Mouse (Mus musculus) CH12.LX (cell line): ENCODE data around the gene Rbms2.

Experiments used
- CHD2 ChIP-seq: IDR thresholded peaks from 2 replicates; pipeline ENCODE4 v1.6.1; 2011; ENCODE audit warnings: low read length, improper control_type of control experiment
- EP300 ChIP-seq: IDR thresholded peaks from 2 replicates; pipeline ENCODE4 v1.6.1; 2011; ENCODE audit warnings: low read length, improper control_type of control experiment
- MAZ ChIP-seq: IDR thresholded peaks from 2 replicates; pipeline ENCODE4 v1.6.1; 2012; ENCODE audit warnings: low read depth, mild to moderate bottlenecking, inconsistent platforms, low read length, improper control_type of control experiment, moderate library complexity
- POLR2A ChIP-seq: IDR thresholded peaks from 2 replicates; pipeline ENCODE4 v1.6.1; 2011; ENCODE audit warnings: low read depth, mild to moderate bottlenecking, improper control_type of control experiment, low read length
- TCF12 ChIP-seq: IDR thresholded peaks from 2 replicates; pipeline ENCODE4 v1.6.1; 2014; ENCODE audit warnings: low read depth, mild to moderate bottlenecking, inconsistent platforms, low read length, improper control_type of control experiment
- ZKSCAN1 ChIP-seq: IDR thresholded peaks from 2 replicates; pipeline ENCODE4 v1.6.1; 2012; ENCODE audit warnings: low read depth, inconsistent platforms, low read length, improper control_type of control experiment, borderline replicate concordance

- TF ChIP-seq ZKSCAN1, result no peak
- TF ChIP-seq MAZ, result no peak
- no peak for TF ChIP-seq EP300
- no peak for TF ChIP-seq TCF12
- TF ChIP-seq POLR2A, result no peak
- no peak for TF ChIP-seq CHD2
Observed at GRCm38 (mm10) chr10:128167091-128167490, 13.0 kb downstream of the Rbms2 start.
